Mouse (Mus musculus): Measurements from ENCODE around the gene Spata1. TPM values are rescaled to one million over a fixed set of nuclear protein-coding genes. Genes with fewer than 3 reads are reported as not detected.

Spata1 gene
- 6.9 and 7.3 TPM in 2 replicates for polyA plus RNA-seq (2014; fragmentation: Nextera tagmentation; extraction: Ambion mirVana)

DNA sequence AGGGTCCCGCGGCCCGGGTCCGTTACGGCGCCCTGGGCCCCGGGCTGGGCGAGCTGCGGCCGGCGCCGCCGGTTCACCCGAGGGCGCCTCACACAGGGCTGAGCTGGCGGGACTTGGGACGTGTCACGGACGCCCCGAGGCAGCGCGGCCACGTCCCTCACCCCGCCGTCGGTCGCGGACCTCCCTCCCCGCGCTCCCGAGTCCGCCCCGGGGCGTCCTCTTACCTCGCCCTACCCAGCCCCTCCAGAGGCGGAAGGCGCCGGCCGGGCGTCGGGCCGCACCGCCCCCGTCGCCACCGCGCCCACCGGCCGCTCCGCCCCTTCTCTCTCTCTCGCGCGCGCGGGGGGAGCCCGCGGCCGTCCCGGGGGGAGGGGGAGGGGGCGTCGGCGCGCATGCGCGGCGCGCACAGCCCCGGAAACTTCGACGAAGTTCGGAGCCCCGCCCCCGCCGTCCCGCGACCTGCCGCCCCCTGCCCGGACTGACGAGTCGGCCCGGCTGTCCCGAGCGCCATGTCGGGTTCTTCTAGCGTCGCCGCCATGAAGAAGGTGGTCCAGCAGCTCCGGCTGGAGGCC, at the start of gene Spata1, which contains the start of gene Gng5:
Gene Spata1 (minus strand): TSS at position 323 of the 572 bp plus-strand sequence.
Gene Gng5 (plus strand): TSS at position 377 of the 572 bp plus-strand sequence.
- H3K4me2 ChIP-seq: peak within 1 kb of the TSS; percentile 93
- H3K27me3 ChIP-seq (ENCODE audit: control insufficient read depth, insufficient read depth, low read length): no peaks in the 10 kb centered on the region
- peak within 1 kb of the TSS; percentile 99 for H3K9ac ChIP-seq (ENCODE audit: low read depth, low read length)
- H3K36me3 ChIP-seq (ENCODE audit: control insufficient read depth, insufficient read depth, low read length): peaks cover 8% of the 10 kb centered on the region; the same call in 1 of the 2 replicates
- no peaks in the 10 kb centered on the region for H3K9me3 ChIP-seq (replicated peaks; ENCODE audit: control insufficient read depth, low read length)
- H3K4me1 ChIP-seq (ENCODE audit: control insufficient read depth, insufficient read depth, low read length): peaks cover 23% of the 10 kb centered on the region
- peak within 1 kb of the TSS; percentile 98 for H3K27ac ChIP-seq (ENCODE audit: low read depth, low read length)
- WGBS (ENCODE audit: insufficient replicate concordance): 0% methylated on average over 44 of the region's 88 CpGs
- H3K4me3 ChIP-seq (ENCODE audit: low read depth, low read length): peak within 1 kb of the TSS; percentile 92
- peak; percentile 95 for ATAC-seq (replicated peaks; ENCODE audit: insufficient number of reproducible peaks, low FRiP score, low TSS enrichment)

DNA sequence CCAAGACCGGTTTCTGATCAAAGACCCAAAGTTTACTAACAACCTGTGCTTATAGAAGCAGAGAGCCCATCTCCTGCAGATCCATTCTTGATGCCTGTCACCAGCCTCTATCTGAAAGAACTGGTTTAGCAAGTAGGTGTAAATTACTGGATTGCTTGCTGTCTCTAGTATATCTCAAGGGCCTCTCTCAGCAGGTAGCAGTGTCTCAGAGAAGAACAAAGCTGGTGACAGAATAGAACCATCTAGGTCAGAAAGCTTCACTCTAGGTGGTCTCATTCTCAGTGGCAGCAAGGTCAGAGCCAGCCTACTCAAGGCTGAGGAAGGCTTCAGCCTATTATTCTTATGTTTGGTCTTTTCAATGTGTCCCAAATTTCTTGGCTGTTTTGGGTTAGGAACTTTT, 44.1 kb upstream of the Spata1 start:
- H3K27ac ChIP-seq (ENCODE audit: low read depth, low read length): no peak overlapping the region
- no peak overlapping the region for H3K4me2 ChIP-seq
- no peaks in the 10 kb centered on the region for H3K4me1 ChIP-seq (ENCODE audit: control insufficient read depth, insufficient read depth, low read length)
- no peak overlapping the region for H3K4me3 ChIP-seq (ENCODE audit: low read depth, low read length)
- no peaks in the 10 kb centered on the region for H3K27me3 ChIP-seq (ENCODE audit: control insufficient read depth, insufficient read depth, low read length)
- WGBS (ENCODE audit: insufficient replicate concordance): 29% methylated on average over 1 of the region's 1 CpGs
- no peak overlapping the region for H3K9ac ChIP-seq (ENCODE audit: low read depth, low read length)
- H3K36me3 ChIP-seq (ENCODE audit: control insufficient read depth, insufficient read depth, low read length): no peaks in the 10 kb centered on the region
- no peaks in the 10 kb centered on the region for H3K9me3 ChIP-seq (replicated peaks; ENCODE audit: control insufficient read depth, low read length)
- ATAC-seq (replicated peaks; ENCODE audit: insufficient number of reproducible peaks, low FRiP score, low TSS enrichment): no peak

DNA sequence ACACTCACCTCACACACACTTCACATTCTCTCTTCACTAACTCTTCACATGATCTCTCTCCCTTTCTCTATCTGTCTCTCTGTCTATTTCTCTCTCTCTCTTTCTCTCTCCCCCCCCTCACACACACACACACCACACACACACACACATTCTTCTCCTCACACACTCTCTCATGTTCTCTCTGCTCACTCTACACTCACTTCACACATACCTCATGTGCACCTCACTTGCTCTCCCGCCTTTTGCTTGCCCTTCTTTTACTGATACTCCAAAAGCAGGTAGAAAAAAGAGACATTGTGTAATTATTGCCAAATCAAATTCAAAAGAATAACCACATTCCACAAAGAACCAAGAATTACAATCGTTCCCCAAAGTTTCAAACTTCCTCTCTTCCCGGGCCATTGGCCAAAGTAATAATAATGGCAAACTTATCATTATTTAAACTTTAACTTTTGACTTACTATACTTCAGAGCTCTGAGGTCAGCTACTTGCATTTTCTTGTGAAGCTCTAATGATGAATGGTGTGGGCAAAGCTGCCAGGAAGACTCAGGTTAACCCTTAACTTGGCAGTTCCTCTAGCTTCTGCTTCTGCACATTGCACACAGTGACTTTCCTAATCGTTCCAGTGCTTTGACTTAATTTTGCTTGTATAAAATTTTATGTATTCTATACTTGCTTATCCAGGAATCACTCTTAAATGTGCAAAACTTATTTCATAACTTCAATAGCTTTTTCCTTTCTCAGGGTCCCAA, 41.1 kb upstream of the Spata1 start:
- no peak for ATAC-seq (replicated peaks; ENCODE audit: insufficient number of reproducible peaks, low FRiP score, low TSS enrichment)
- Histone ChIP-seq H3K4me2 (no peak overlapping the region), H3K27me3 (ENCODE audit: control insufficient read depth, insufficient read depth, low read length) (no peaks in the 10 kb centered on the region), H3K36me3 (ENCODE audit: control insufficient read depth, insufficient read depth, low read length) (no peaks in the 10 kb centered on the region), H3K4me1 (ENCODE audit: control insufficient read depth, insufficient read depth, low read length) (no peaks in the 10 kb centered on the region), H3K9me3 (replicated peaks; ENCODE audit: control insufficient read depth, low read length) (no peaks in the 10 kb centered on the region), H3K4me3 (ENCODE audit: low read depth, low read length) (no peak overlapping the region), H3K27ac (ENCODE audit: low read depth, low read length) (no peak overlapping the region), H3K9ac (ENCODE audit: low read depth, low read length) (no peak overlapping the region)
- 70% methylated on average over 4 of the region's 4 CpGs for WGBS (ENCODE audit: insufficient replicate concordance)

DNA sequence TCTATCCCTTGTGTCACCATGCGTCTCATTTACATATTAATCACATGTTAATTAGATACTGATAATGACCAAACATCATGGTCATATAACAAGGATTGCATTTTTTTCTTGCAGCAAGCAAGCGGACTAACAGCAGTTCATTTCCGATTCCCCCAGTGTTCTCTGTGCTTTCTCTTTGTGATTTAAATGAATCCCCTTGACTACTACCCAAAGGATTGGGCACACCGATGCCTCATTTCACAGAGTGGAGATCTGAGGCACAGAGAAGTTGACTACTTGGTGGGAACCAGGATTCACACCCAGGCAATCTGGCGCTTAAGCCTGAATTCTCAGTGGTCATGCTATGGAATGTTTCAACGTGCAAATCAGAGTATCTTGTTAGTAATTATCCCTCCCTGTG, 35.4 kb upstream of the Spata1 start:
- ATAC-seq (replicated peaks; ENCODE audit: insufficient number of reproducible peaks, low FRiP score, low TSS enrichment): no peak
- no peaks in the 10 kb centered on the region for H3K36me3 ChIP-seq (ENCODE audit: control insufficient read depth, insufficient read depth, low read length)
- 53% methylated on average over 6 of the region's 6 CpGs for WGBS (ENCODE audit: insufficient replicate concordance)

DNA sequence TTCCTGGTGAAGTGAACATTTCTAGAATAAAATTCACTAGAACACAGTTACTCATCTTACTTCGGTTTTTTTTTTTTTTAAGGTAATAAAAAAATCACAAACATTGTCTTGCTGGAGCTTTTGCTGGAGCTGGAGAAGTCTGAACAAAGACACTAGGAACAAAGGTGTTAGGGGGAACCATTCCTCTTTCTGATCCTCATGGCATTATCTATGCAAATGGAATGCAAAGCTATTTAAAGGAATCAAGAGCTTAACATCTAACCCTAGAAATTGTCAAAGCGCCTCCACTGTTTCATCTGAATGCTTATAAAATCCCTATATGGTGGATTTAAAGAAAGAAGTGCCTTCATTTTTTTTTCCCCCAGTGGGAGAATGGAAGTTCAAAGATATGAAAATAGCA, 28.8 kb upstream of the Spata1 start:
- Histone ChIP-seq H3K4me2 (no peak overlapping the region), H3K9me3 (replicated peaks; ENCODE audit: control insufficient read depth, low read length) (no peaks in the 10 kb centered on the region), H3K27ac (ENCODE audit: low read depth, low read length) (no peak overlapping the region), H3K36me3 (ENCODE audit: control insufficient read depth, insufficient read depth, low read length) (no peaks in the 10 kb centered on the region), H3K9ac (ENCODE audit: low read depth, low read length) (no peak overlapping the region), H3K4me3 (ENCODE audit: low read depth, low read length) (no peak overlapping the region), H3K27me3 (ENCODE audit: control insufficient read depth, insufficient read depth, low read length) (no peaks in the 10 kb centered on the region), H3K4me1 (ENCODE audit: control insufficient read depth, insufficient read depth, low read length) (no peaks in the 10 kb centered on the region)
- no peak for ATAC-seq (replicated peaks; ENCODE audit: insufficient number of reproducible peaks, low FRiP score, low TSS enrichment)
- 38% methylated on average over 2 of the region's 2 CpGs for WGBS (ENCODE audit: insufficient replicate concordance)

More for the DNA sequence above, 35.4 kb upstream of the Spata1 start:
- Histone ChIP-seq H3K4me1 (ENCODE audit: control insufficient read depth, insufficient read depth, low read length) (no peaks in the 10 kb centered on the region), H3K4me3 (ENCODE audit: low read depth, low read length) (no peak overlapping the region), H3K27me3 (ENCODE audit: control insufficient read depth, insufficient read depth, low read length) (no peaks in the 10 kb centered on the region), H3K27ac (ENCODE audit: low read depth, low read length) (no peak overlapping the region), H3K9ac (ENCODE audit: low read depth, low read length) (no peak overlapping the region), H3K9me3 (replicated peaks; ENCODE audit: control insufficient read depth, low read length) (no peaks in the 10 kb centered on the region), H3K4me2 (no peak overlapping the region)

- WGBS (ENCODE audit: insufficient replicate concordance): 8% methylated on average over 8 of the region's 8 CpGs
- peak overlapping the region; percentile 96 for H3K9ac ChIP-seq (ENCODE audit: low read depth, low read length)
- peak overlapping the region; percentile 75 for H3K4me2 ChIP-seq
- 0 out of 2 replicates have a peak, but pooled peaks have one; percentile 7 for ATAC-seq (replicated peaks; ENCODE audit: insufficient number of reproducible peaks, low FRiP score, low TSS enrichment)
- H3K4me3 ChIP-seq (ENCODE audit: low read depth, low read length): peak overlapping the region; percentile 90
- peaks cover 6% of the 10 kb centered on the region for H3K36me3 ChIP-seq (ENCODE audit: control insufficient read depth, insufficient read depth, low read length)
- peak overlapping the region; percentile 99 for H3K27ac ChIP-seq (ENCODE audit: low read depth, low read length)
- H3K4me1 ChIP-seq (ENCODE audit: control insufficient read depth, insufficient read depth, low read length): no peaks in the 10 kb centered on the region
- H3K27me3 ChIP-seq (ENCODE audit: control insufficient read depth, insufficient read depth, low read length): no peaks in the 10 kb centered on the region
- H3K9me3 ChIP-seq (replicated peaks; ENCODE audit: control insufficient read depth, low read length): no peaks in the 10 kb centered on the region
These were observed 22.1 kb upstream of the Spata1 start for GRCm38 (mm10) chr3:146521652-146522020.

- Histone ChIP-seq H3K4me3 (ENCODE audit: low read depth, low read length) (peak within 1 kb of the TSS; percentile 90), H3K4me2 (peak within 1 kb of the TSS; percentile 75), H3K36me3 (ENCODE audit: control insufficient read depth, insufficient read depth, low read length) (peaks cover 6% of the 10 kb centered on the region), H3K4me1 (ENCODE audit: control insufficient read depth, insufficient read depth, low read length) (no peaks in the 10 kb centered on the region), H3K27me3 (ENCODE audit: control insufficient read depth, insufficient read depth, low read length) (no peaks in the 10 kb centered on the region), H3K9ac (ENCODE audit: low read depth, low read length) (peak within 1 kb of the TSS; percentile 96), H3K27ac (ENCODE audit: low read depth, low read length) (peak within 1 kb of the TSS; percentile 99), H3K9me3 (replicated peaks; ENCODE audit: control insufficient read depth, low read length) (no peaks in the 10 kb centered on the region)
- ATAC-seq (replicated peaks; ENCODE audit: insufficient number of reproducible peaks, low FRiP score, low TSS enrichment): peak; percentile 94
- WGBS (ENCODE audit: insufficient replicate concordance): under 1% methylated on average over 63 of the region's 82 CpGs
These were observed 21.5 kb upstream of the Spata1 start, which contains the start of gene Rpf1 for GRCm38 (mm10) chr3:146520798-146521651. Gene Rpf1 (minus strand): TSS chr3:146521429.

- H3K27ac ChIP-seq (ENCODE audit: low read depth, low read length): peak overlapping the region; percentile 99
- ATAC-seq (replicated peaks; ENCODE audit: insufficient number of reproducible peaks, low FRiP score, low TSS enrichment): no peak
- H3K4me1 ChIP-seq (ENCODE audit: control insufficient read depth, insufficient read depth, low read length): no peaks in the 10 kb centered on the region
- 38% methylated on average over 5 of the region's 5 CpGs for WGBS (ENCODE audit: insufficient replicate concordance)
- no peaks in the 10 kb centered on the region for H3K9me3 ChIP-seq (replicated peaks; ENCODE audit: control insufficient read depth, low read length)
- peak overlapping the region; percentile 75 for H3K4me2 ChIP-seq
- peaks cover 9% of the 10 kb centered on the region for H3K36me3 ChIP-seq (ENCODE audit: control insufficient read depth, insufficient read depth, low read length)
- H3K9ac ChIP-seq (ENCODE audit: low read depth, low read length): peak overlapping the region; percentile 96
- H3K4me3 ChIP-seq (ENCODE audit: low read depth, low read length): peak overlapping the region; percentile 90
- H3K27me3 ChIP-seq (ENCODE audit: control insufficient read depth, insufficient read depth, low read length): no peaks in the 10 kb centered on the region
These were observed 20.8 kb upstream of the Spata1 start for GRCm38 (mm10) chr3:146520226-146520797.

Measured in heart, embryonic 11.5 days (tissue).